Mouse (Mus musculus) mature B cell (primary cell): ENCODE measurements around the gene Lrrn3.

Experiments used
- in situ Hi-C: fragments of 300-500 bp; cut with MboI; formaldehyde crosslinking; loops from 2 replicates; pipeline ENCODE4 v1.14.3; 2019

Gene Lrrn3

GRCm38 (mm10) chr12:41436206-41436985 is 49.8 kb downstream of the Lrrn3 start:
- in situ Hi-C loops: no loop called here

GRCm38 (mm10) chr12:41428806-41429205 is 57.4 kb downstream of the Lrrn3 start:
- in situ Hi-C loops: no loop called here

DNA sequence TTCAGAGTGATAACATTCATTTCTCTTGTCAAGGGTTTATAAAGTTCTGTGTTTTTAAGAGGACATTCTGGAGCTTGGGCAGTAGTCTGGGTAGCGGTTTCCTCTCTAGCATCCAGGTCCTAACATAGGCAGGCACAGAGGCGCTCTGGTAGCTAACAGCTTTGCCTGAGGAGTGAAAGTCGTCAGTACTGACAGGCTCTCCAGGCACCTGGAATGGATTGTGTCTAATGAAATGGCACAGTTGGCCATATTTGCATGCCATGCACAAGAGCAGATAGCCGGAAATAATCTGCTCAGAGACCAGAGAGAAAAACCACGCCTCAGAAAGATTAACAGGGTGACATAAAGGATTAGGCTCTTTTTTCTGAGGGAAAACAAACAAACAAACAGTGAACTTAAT is 58.8 kb downstream of the Lrrn3 start:
- in situ Hi-C loops: no loop called here

- in situ Hi-C loops: no loop called here
Measured at GRCm38 (mm10) chr12:41425101-41425679, 61.0 kb downstream of the Lrrn3 start.

DNA sequence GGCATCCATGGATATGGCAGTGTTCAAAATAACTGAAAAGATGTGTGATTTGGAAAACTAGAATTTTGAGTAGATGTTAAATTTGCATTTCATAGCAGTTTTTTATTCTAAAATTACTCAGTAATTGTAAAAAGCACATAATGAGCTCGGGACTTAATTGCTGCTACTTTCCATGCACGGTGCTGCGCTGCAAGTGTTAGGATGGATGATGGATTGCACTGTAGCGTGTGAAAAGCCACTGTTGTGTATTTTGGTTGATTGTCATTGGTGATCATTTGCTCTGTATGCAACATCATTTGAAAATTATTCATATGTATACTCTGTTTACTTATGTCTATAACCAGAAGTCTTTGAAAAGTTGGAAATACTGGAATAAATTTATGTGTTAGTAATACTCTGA is 68.3 kb downstream of the Lrrn3 start:
- in situ Hi-C loops: no loop called here

DNA sequence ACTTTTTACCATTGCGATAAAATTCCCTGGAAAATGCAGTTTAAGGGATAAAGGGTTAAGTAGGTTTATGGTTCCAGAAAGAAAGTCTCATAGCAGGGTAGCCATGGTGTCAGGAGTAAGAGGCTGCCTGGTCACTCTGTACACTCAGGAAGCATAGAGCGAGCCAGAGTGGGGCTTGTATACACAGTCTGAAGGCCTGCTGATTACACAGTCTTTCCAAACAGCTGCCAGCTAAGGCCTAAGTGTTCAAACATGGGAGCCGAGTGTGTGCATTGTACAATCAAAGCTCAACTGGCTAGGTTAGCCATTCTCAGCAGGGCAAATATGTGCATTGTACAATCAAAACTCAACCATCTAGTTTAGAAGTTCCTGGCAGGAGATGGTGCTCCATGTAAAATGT is 69.1 kb downstream of the Lrrn3 start:
- in situ Hi-C loops: no loop called here

GRCm38 (mm10) chr12:41416635-41417034 is 69.6 kb downstream of the Lrrn3 start:
- in situ Hi-C loops: no loop called here

GRCm38 (mm10) chr12:41409431-41409830 is 76.8 kb downstream of the Lrrn3 start:
- in situ Hi-C loops: no loop called here

DNA sequence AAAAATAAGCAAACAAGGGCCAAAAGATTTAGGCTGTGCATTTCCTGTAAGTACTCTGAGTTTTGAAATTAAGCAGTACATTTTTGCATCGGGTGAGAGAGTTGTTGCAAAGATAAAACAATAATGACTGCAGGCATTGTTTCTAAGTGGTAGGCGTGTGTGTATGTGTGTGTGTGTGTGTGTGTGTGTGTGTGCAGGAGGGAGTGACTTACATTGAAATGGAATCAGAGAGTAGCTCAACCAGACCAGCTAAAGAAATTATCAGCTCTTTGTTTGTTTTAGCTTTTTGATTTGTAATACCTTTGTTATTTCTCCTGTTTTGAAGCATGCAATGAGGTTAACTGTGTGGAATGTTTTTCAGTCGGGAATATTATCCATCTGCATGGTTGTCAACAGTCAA is 84.3 kb downstream of the Lrrn3 start:
- in situ Hi-C loops: no loop called here
